Mouse (Mus musculus): ENCODE measurements around the gene Ank3. TPM values are rescaled to one million over a fixed set of nuclear protein-coding genes. Genes with fewer than 3 reads are reported as not detected.

The Ank3 gene
- polyA plus RNA-seq, 1 experiment, result 39.1 TPM

DNA sequence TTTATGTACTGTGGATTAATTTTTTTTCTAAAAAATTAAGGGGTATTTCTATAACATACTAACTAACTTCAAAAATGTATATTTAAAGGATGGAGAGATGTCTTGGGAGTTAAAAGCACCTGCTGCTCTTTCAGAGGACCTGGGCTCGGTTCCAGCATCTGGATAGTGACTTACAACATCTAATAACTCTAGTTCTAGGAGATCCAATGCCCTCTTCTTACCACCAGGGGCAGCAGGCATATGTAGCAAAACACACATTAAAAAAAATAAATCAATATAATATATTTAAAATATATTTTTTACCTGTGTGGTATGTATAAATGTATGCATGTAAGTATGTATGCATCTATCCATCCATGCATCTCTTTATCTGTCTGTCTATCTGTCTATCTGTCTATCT lies 112.7 kb downstream of the Ank3 start:
- no peaks in the 10 kb centered on the region; the same call in 1 of the 2 replicates for H3K27me3 ChIP-seq (replicated peaks; ENCODE audit: control insufficient read depth, insufficient read depth, low read length)
- H3K4me3 ChIP-seq (ENCODE audit: insufficient read depth, low read depth, low read length), result no peak overlapping the region
- TF ChIP-seq POLR2A (IDR thresholded peaks at IDR 0.05; ENCODE audit: low read depth, low read length), result no peak
- TF ChIP-seq CTCF (conservative IDR thresholded peaks at IDR 0.05; ENCODE audit: insufficient read depth, insufficient read length, low read depth, low read length), result no peak
- H3K4me1 ChIP-seq (ENCODE audit: control insufficient read depth, insufficient read depth, low read length), result no peaks in the 10 kb centered on the region
- H3K36me3 ChIP-seq (ENCODE audit: control insufficient read depth, insufficient read depth, low read length), result no peaks in the 10 kb centered on the region
- WGBS, result 79% methylated on average over 1 of the region's 1 CpGs
- no peak overlapping the region for H3K27ac ChIP-seq (ENCODE audit: insufficient read depth, low read depth, low read length)
- no peak for DNase-seq

- DNase-seq, result peak; percentile 27
- Histone ChIP-seq H3K4me3 (ENCODE audit: insufficient read depth, low read depth, low read length) (no peak overlapping the region), H3K27ac (ENCODE audit: insufficient read depth, low read depth, low read length) (no peak overlapping the region), H3K4me1 (ENCODE audit: control insufficient read depth, insufficient read depth, low read length) (no peaks in the 10 kb centered on the region), H3K36me3 (ENCODE audit: control insufficient read depth, insufficient read depth, low read length) (no peaks in the 10 kb centered on the region), H3K27me3 (replicated peaks; ENCODE audit: control insufficient read depth, insufficient read depth, low read length) (no peaks in the 10 kb centered on the region)
- WGBS, result 47% methylated on average over 4 of the region's 4 CpGs
- TF ChIP-seq CTCF (conservative IDR thresholded peaks at IDR 0.05; ENCODE audit: insufficient read depth, insufficient read length, low read depth, low read length), result no peak
- TF ChIP-seq POLR2A (IDR thresholded peaks at IDR 0.05; ENCODE audit: low read depth, low read length), result no peak
Observed at GRCm38 (mm10) chr10:69521977-69522376, 123.4 kb downstream of the Ank3 start.

- TF ChIP-seq POLR2A (IDR thresholded peaks at IDR 0.05; ENCODE audit: low read depth, low read length) (no peak), CTCF (conservative IDR thresholded peaks at IDR 0.05; ENCODE audit: insufficient read depth, insufficient read length, low read depth, low read length) (peak; percentile 42; the same call in 1 of the 2 replicates)
- 85% methylated on average over 3 of the region's 3 CpGs for WGBS
- no peak for DNase-seq
Observed at GRCm38 (mm10) chr10:69523202-69523601, 124.6 kb downstream of the Ank3 start.

GRCm38 (mm10) chr10:69527318-69527717 lies 128.7 kb downstream of the Ank3 start:
- WGBS, result 81% methylated on average over 10 of the region's 10 CpGs
- TF ChIP-seq POLR2A (IDR thresholded peaks at IDR 0.05; ENCODE audit: low read depth, low read length), result no peak
- no peak for TF ChIP-seq CTCF (conservative IDR thresholded peaks at IDR 0.05; ENCODE audit: insufficient read depth, insufficient read length, low read depth, low read length)
- Histone ChIP-seq H3K4me3 (ENCODE audit: insufficient read depth, low read depth, low read length) (no peak overlapping the region), H3K27ac (ENCODE audit: insufficient read depth, low read depth, low read length) (no peak overlapping the region), H3K36me3 (ENCODE audit: control insufficient read depth, insufficient read depth, low read length) (no peaks in the 10 kb centered on the region), H3K4me1 (ENCODE audit: control insufficient read depth, insufficient read depth, low read length) (no peaks in the 10 kb centered on the region), H3K27me3 (replicated peaks; ENCODE audit: control insufficient read depth, insufficient read depth, low read length) (no peaks in the 10 kb centered on the region)
- DNase-seq, result no peak

More at GRCm38 (mm10) chr10:69523202-69523601, 124.6 kb downstream of the Ank3 start:
- H3K4me1 ChIP-seq (ENCODE audit: control insufficient read depth, insufficient read depth, low read length), result no peaks in the 10 kb centered on the region
- no peak overlapping the region for H3K27ac ChIP-seq (ENCODE audit: insufficient read depth, low read depth, low read length)
- no peaks in the 10 kb centered on the region for H3K27me3 ChIP-seq (replicated peaks; ENCODE audit: control insufficient read depth, insufficient read depth, low read length)
- H3K36me3 ChIP-seq (ENCODE audit: control insufficient read depth, insufficient read depth, low read length), result no peaks in the 10 kb centered on the region
- H3K4me3 ChIP-seq (ENCODE audit: insufficient read depth, low read depth, low read length), result no peak overlapping the region

DNA sequence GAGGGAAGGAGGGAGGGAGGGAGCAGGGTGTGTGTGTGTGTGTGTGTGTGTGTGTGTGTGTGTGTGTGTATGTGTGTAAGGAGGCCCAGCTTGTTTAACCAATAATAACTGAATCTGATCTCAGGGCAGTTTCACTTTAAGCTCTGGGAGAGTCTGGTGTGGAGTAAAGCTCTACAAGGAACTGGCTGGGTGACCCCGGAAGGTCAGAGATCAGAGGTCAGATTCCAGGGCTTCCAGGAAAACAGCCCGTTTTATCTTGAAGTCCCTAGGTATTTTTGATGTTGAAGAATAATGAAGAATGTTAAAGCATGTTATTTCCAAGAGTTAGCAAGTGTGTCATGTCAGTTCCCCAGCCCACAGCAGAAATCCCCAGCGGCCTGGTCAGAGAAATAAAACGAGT lies 130.2 kb downstream of the Ank3 start:
- no peak for TF ChIP-seq POLR2A (IDR thresholded peaks at IDR 0.05; ENCODE audit: low read depth, low read length)
- TF ChIP-seq CTCF (conservative IDR thresholded peaks at IDR 0.05; ENCODE audit: insufficient read depth, insufficient read length, low read depth, low read length), result no peak
- Histone ChIP-seq H3K27me3 (replicated peaks; ENCODE audit: control insufficient read depth, insufficient read depth, low read length) (no peaks in the 10 kb centered on the region), H3K36me3 (ENCODE audit: control insufficient read depth, insufficient read depth, low read length) (no peaks in the 10 kb centered on the region), H3K4me1 (ENCODE audit: control insufficient read depth, insufficient read depth, low read length) (peaks cover 6% of the 10 kb centered on the region; the same call in 1 of the 2 replicates), H3K27ac (ENCODE audit: insufficient read depth, low read depth, low read length) (no peak overlapping the region), H3K4me3 (ENCODE audit: insufficient read depth, low read depth, low read length) (no peak overlapping the region)
- WGBS, result 41% methylated on average over 4 of the region's 4 CpGs
- DNase-seq, result peak; percentile 60

DNA sequence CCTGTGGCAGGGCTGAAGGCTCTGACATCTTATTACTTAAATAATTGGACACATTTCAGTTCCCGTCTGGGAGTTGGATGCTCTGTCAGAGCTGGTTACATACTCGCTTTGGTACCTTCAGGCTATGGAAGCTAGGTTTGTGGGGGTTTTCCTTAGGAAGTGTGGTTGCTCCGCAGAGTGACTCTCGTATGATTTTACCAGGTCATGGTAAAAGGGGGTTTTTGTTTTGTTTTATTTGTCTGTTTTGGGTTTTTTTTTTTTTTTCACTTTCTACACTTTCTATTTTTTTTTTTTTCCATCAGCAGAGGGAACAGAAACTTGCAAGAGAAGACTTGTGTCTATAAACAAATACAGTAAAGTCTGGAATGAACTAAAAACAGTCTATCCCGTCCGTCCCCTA lies 131.8 kb downstream of the Ank3 start:
- WGBS, result 91% methylated on average over 6 of the region's 6 CpGs
- peaks cover 6% of the 10 kb centered on the region; the same call in 1 of the 2 replicates for H3K4me1 ChIP-seq (ENCODE audit: control insufficient read depth, insufficient read depth, low read length)
- DNase-seq, result no peak
- TF ChIP-seq POLR2A (IDR thresholded peaks at IDR 0.05; ENCODE audit: low read depth, low read length) (no peak), CTCF (conservative IDR thresholded peaks at IDR 0.05; ENCODE audit: insufficient read depth, insufficient read length, low read depth, low read length) (no peak)
- no peak overlapping the region for H3K4me3 ChIP-seq (ENCODE audit: insufficient read depth, low read depth, low read length)
- no peaks in the 10 kb centered on the region for H3K36me3 ChIP-seq (ENCODE audit: control insufficient read depth, insufficient read depth, low read length)
- no peaks in the 10 kb centered on the region for H3K27me3 ChIP-seq (replicated peaks; ENCODE audit: control insufficient read depth, insufficient read depth, low read length)
- no peak overlapping the region for H3K27ac ChIP-seq (ENCODE audit: insufficient read depth, low read depth, low read length)

DNA sequence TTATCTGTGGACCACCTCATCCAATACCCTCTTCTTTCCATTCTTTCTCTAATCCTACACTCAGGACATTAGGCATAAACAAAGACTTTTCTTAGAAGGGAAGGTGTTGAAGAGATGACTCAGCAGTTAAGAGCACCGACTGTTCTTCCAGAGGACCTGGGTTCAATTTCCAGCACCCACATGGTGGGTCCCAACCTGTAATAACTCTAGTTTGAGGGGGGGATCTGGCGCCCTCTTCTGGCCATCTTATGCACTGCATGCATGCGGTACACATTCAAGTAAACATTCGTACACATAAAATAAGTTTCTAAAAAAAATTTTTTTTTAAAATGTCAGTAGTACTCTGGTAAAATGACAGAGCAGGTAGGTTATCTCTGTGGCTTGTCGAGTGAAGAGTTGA lies 133.0 kb downstream of the Ank3 start:
- no peak for TF ChIP-seq POLR2A (IDR thresholded peaks at IDR 0.05; ENCODE audit: low read depth, low read length)

More for the DNA sequence above, 133.0 kb downstream of the Ank3 start:
- H3K4me1 ChIP-seq (ENCODE audit: control insufficient read depth, insufficient read depth, low read length), result peaks cover 13% of the 10 kb centered on the region; the same call in 1 of the 2 replicates
- WGBS, result 81% methylated on average over 5 of the region's 5 CpGs
- no peaks in the 10 kb centered on the region for H3K27me3 ChIP-seq (replicated peaks; ENCODE audit: control insufficient read depth, insufficient read depth, low read length)
- no peaks in the 10 kb centered on the region for H3K36me3 ChIP-seq (ENCODE audit: control insufficient read depth, insufficient read depth, low read length)
- no peak overlapping the region for H3K4me3 ChIP-seq (ENCODE audit: insufficient read depth, low read depth, low read length)
- no peak overlapping the region for H3K27ac ChIP-seq (ENCODE audit: insufficient read depth, low read depth, low read length)
- no peak for DNase-seq
